Mouse (Mus musculus) neural tube, embryonic 11.5 days (tissue): ENCODE results near the gene Rab3ip. TPM values are rescaled to one million over a fixed set of nuclear protein-coding genes. Genes with fewer than 3 reads are reported as not detected.

Experiments used
- ATAC-seq: fragments of 200-750 bp; cut with Nextera tagmentation; 2 replicates; pipeline ENCODE4 v1.8.0; 2017; ENCODE audit warnings: moderate number of reproducible peaks, mild to moderate bottlenecking, moderate TSS enrichment, moderate library complexity; ENCODE audit not compliant: insufficient read depth, low FRiP score, low TSS enrichment
- DNase-seq: peaks from one replicate; pipeline ENCODE4 v3.0.0-alpha.2; 2015; ENCODE audit warnings: low spot score
- H3K27ac ChIP-seq: fragments of 300-500 bp; sonication (generic); 2 replicates; pipeline ENCODE4 v1.5.1; 2014; ENCODE audit warnings: low read depth, mild to moderate bottlenecking, low read length
- H3K27me3 ChIP-seq: fragments of 300-500 bp; sonication (generic); 2 replicates; pipeline ENCODE4 v1.6.1; 2014; ENCODE audit warnings: mild to moderate bottlenecking, low read length, mixed read lengths; ENCODE audit not compliant: control insufficient read depth, insufficient read depth
- H3K36me3 ChIP-seq: fragments of 300-500 bp; sonication (generic); 2 replicates; pipeline ENCODE4 v1.6.1; 2014; ENCODE audit warnings: mild to moderate bottlenecking, low read length, moderate library complexity, mixed read lengths; ENCODE audit not compliant: control insufficient read depth, insufficient read depth
- H3K4me1 ChIP-seq: fragments of 300-500 bp; sonication (generic); 2 replicates; pipeline ENCODE4 v1.6.1; 2014; ENCODE audit warnings: low read length, mixed read lengths; ENCODE audit not compliant: control insufficient read depth, insufficient read depth
- H3K4me2 ChIP-seq: fragments of 300-500 bp; sonication (generic); 2 replicates; pipeline ENCODE4 v1.6.1; 2014; ENCODE audit warnings: low read depth, mild to moderate bottlenecking, moderate library complexity
- H3K4me3 ChIP-seq: fragments of 300-500 bp; sonication (generic); 2 replicates; pipeline ENCODE4 v1.5.1; 2014; ENCODE audit warnings: low read depth, low read length
- H3K9ac ChIP-seq: fragments of 300-500 bp; sonication (generic); 2 replicates; pipeline ENCODE4 v1.6.1; 2014; ENCODE audit warnings: mild to moderate bottlenecking, low read length
- H3K9me3 ChIP-seq: fragments of 300-500 bp; sonication (generic); 2 replicates; pipeline ENCODE4 v1.6.1; 2016; ENCODE audit warnings: low read length; ENCODE audit not compliant: control insufficient read depth
- WGBS: fragments of 180-500 bp; shearing (Covaris S2); extraction: QIAGEN DNeasy Blood & Tissue Kit; methylation state at CpG from one replicate; pipeline ENCODE4 v1.1.7; 2014; 5-methylcytosine and 5-hydroxymethylcytosine counted together
- polyA plus RNA-seq: library from polyadenylated mRNA; unstranded; fragments of >200 nt; fragmentation: Nextera tagmentation; extraction: Ambion mirVana; gene quantifications from 2 replicates; pipeline ENCODE4 v1.2.1, GENCODE M21; 2014

The Rab3ip gene
- polyA plus RNA-seq, 1 experiment from 2014 or later = 49.1 TPM

- Histone ChIP-seq H3K36me3 (no peaks in the 10 kb centered on the region), H3K4me2 (no peak overlapping the region), H3K27me3 (no peaks in the 10 kb centered on the region), H3K4me1 (no peaks in the 10 kb centered on the region), H3K27ac (no peak overlapping the region), H3K9me3 (no peaks in the 10 kb centered on the region), H3K4me3 (no peak overlapping the region), H3K9ac (no peak overlapping the region)
- no peak for ATAC-seq
- no peak for DNase-seq
- 73% methylated on average over 5 of the region's 5 CpGs for WGBS
These were observed 14.7 kb upstream of the Rab3ip start for GRCm38 (mm10) chr10:116965297-116965696.

- Histone ChIP-seq H3K4me1 (no peaks in the 10 kb centered on the region), H3K4me3 (no peak overlapping the region), H3K9me3 (no peaks in the 10 kb centered on the region), H3K36me3 (no peaks in the 10 kb centered on the region), H3K9ac (no peak overlapping the region), H3K27me3 (no peaks in the 10 kb centered on the region), H3K27ac (no peak overlapping the region), H3K4me2 (no peak overlapping the region)
- ATAC-seq (no peak), DNase-seq (no peak)
- whole genome bisulfite sequencing = 93% methylated on average over 4 of the region's 4 CpGs
These were observed 14.0 kb upstream of the Rab3ip start for GRCm38 (mm10) chr10:116964571-116964970.

GRCm38 (mm10) chr10:116964084-116964483 lies 13.5 kb upstream of the Rab3ip start:
- WGBS = 81% methylated on average over 11 of the region's 11 CpGs
- Histone ChIP-seq H3K9ac (no peak overlapping the region), H3K4me2 (no peak overlapping the region), H3K27me3 (no peaks in the 10 kb centered on the region), H3K4me3 (no peak overlapping the region), H3K27ac (no peak overlapping the region), H3K4me1 (no peaks in the 10 kb centered on the region), H3K36me3 (no peaks in the 10 kb centered on the region), H3K9me3 (no peaks in the 10 kb centered on the region)
- DNase-seq = no peak
- ATAC-seq = no peak

- ATAC-seq (no peak), DNase-seq (no peak)
- H3K27me3 ChIP-seq = no peaks in the 10 kb centered on the region
- H3K27ac ChIP-seq = no peak overlapping the region
- H3K9me3 ChIP-seq = no peaks in the 10 kb centered on the region
- no peak overlapping the region for H3K4me3 ChIP-seq
- no peak overlapping the region for H3K9ac ChIP-seq
- WGBS = 73% methylated on average over 17 of the region's 17 CpGs
- no peaks in the 10 kb centered on the region for H3K36me3 ChIP-seq
- H3K4me1 ChIP-seq = no peaks in the 10 kb centered on the region
- H3K4me2 ChIP-seq = no peak overlapping the region
These were observed 12.2 kb upstream of the Rab3ip start for GRCm38 (mm10) chr10:116962803-116963202.

GRCm38 (mm10) chr10:116962152-116962551 lies 11.6 kb upstream of the Rab3ip start:
- 85% methylated on average over 14 of the region's 14 CpGs for WGBS
- no peaks in the 10 kb centered on the region for H3K9me3 ChIP-seq

GRCm38 (mm10) chr10:116957867-116958551 lies 7.4 kb upstream of the Rab3ip start:
- no peak for ATAC-seq
- no peaks in the 10 kb centered on the region for H3K36me3 ChIP-seq
- H3K4me1 ChIP-seq = no peaks in the 10 kb centered on the region
- 74% methylated on average over 5 of the region's 5 CpGs for WGBS
- H3K27ac ChIP-seq = no peak overlapping the region
- no peak overlapping the region for H3K4me3 ChIP-seq
- no peak for DNase-seq
- H3K9me3 ChIP-seq = no peaks in the 10 kb centered on the region
- H3K4me2 ChIP-seq = no peak overlapping the region
- no peaks in the 10 kb centered on the region for H3K27me3 ChIP-seq
- H3K9ac ChIP-seq = no peak overlapping the region

More at GRCm38 (mm10) chr10:116962152-116962551, 11.6 kb upstream of the Rab3ip start:
- DNase-seq (no peak), ATAC-seq (no peak)
- no peak overlapping the region for H3K4me2 ChIP-seq
- no peak overlapping the region for H3K4me3 ChIP-seq
- no peaks in the 10 kb centered on the region for H3K4me1 ChIP-seq
- no peaks in the 10 kb centered on the region for H3K36me3 ChIP-seq
- H3K27ac ChIP-seq = no peak overlapping the region
- no peak overlapping the region for H3K9ac ChIP-seq
- H3K27me3 ChIP-seq = no peaks in the 10 kb centered on the region

DNA sequence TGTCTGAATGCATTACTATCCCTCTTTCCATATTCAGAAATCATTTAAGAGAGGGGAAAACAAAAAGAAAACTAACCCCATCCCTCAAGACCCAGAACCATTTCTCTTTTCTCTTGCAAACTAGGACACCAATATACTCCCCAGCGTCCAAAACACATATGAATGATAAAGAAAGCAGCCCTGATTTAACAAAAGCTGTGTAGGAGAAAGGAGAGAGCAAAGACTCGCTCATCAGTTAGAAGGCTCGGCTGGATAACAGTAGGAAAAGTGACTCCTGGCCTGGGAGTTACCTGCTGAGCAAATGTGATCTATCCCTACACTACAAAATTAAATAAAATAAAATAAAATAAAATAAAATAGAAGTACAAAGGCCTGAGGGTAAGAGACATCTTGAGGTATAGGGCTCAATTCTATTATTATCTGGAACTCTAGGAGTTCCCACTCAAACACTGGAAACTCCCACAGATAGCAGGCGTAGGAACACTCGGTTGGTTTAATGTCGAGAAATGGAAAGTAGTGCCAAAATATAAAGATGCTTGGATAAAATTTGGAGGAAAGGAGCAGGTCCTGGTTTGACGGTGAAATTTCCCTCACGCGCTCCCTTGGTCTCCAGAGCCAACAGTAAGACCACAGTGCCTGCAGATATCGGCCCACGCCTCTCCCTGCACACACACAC lies 6.1 kb upstream of the Rab3ip start:
- no peak for DNase-seq
- H3K27me3 ChIP-seq = no peaks in the 10 kb centered on the region
- no peak for ATAC-seq
- 95% methylated on average over 11 of the region's 11 CpGs for WGBS
- no peaks in the 10 kb centered on the region for H3K9me3 ChIP-seq
- H3K9ac ChIP-seq = no peak overlapping the region
- H3K4me1 ChIP-seq = no peaks in the 10 kb centered on the region
- no peak overlapping the region for H3K4me2 ChIP-seq
- no peak overlapping the region for H3K27ac ChIP-seq
- H3K36me3 ChIP-seq = no peaks in the 10 kb centered on the region
- H3K4me3 ChIP-seq = no peak overlapping the region

DNA sequence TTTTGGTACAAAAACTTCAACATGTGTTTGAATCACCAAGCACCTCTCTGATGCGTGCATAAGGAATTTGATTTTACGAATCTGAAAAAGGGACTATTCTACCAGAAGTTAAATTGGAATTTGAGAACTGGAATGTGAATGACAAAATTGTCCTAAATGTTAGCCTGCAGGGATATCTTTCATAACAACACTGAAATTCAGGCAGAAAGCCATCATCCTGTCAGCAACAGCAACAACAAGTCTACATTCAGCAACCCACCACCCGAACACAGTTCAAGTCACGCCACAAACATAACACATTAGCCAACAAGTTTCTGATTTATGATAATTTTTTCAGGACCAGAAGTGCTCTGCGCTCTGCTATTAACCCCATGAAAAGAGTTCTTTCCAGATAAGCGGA lies 4.6 kb upstream of the Rab3ip start:
- Histone ChIP-seq H3K4me1 (no peaks in the 10 kb centered on the region), H3K9me3 (no peaks in the 10 kb centered on the region), H3K27ac (no peak overlapping the region), H3K27me3 (no peaks in the 10 kb centered on the region), H3K4me3 (no peak overlapping the region), H3K9ac (no peak overlapping the region), H3K4me2 (no peak overlapping the region), H3K36me3 (no peaks in the 10 kb centered on the region)
- DNase-seq (no peak), ATAC-seq (no peak)
- WGBS = 95% methylated on average over 6 of the region's 6 CpGs

- Histone ChIP-seq H3K9ac (no peak overlapping the region), H3K36me3 (no peaks in the 10 kb centered on the region), H3K4me2 (peak overlapping the region; percentile 30), H3K4me3 (peak overlapping the region; percentile 74), H3K9me3 (no peaks in the 10 kb centered on the region), H3K27me3 (no peaks in the 10 kb centered on the region), H3K27ac (no peak overlapping the region), H3K4me1 (peaks cover 5% of the 10 kb centered on the region; the same call in 1 of the 2 replicates)
- ATAC-seq = no peak
- DNase-seq = no peak
- 24% methylated on average over 5 of the region's 5 CpGs for WGBS
These were observed 317 bp upstream of the Rab3ip start for GRCm38 (mm10) chr10:116950886-116951285.
